Mouse (Mus musculus) left cerebral cortex, postnatal 25 days (tissue): ENCODE measurements at regions not wholly inside any gene's neighbourhood (a gene's known extent, or its start where the extent isn't known, plus 50 kb on each side); places are given as distances from the start of the nearest gene placed in this dataset.

Experiments
- DNase-seq, 2 experiments: peaks; one replicate each; pipeline ENCODE4 v3.0.0; 2022; ENCODE audit warnings: low spot score in 2 of 2, mixed read lengths in 1 of 2
- intact Hi-C: fragments of 180-260 bp; cut with DNase I; formaldehyde crosslinking; loops from one replicate; pipeline ENCODE4 v1.15.1; 2025

DNA sequence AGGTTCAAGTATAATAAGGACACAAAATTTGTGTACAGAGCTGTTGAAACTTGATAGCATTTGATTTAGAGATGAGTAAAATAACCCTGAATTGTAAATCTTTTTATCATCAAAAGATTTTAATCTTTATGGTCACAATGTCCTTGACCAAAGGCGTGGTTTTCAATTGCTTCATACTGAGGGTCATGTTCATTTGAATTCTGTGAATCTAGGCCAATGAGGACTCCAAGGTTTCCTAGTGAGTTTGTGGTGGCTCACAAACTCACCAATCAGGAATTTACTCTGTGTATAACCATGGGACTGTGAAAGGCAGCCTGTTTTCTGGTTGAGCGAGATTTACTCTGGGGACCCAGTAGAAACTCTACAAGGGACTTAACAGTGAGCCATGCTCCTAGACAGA is 1269.2 kb downstream of the Gsdmc2 start:
- intact Hi-C loops: no loop called here
- DNase-seq: no peak

DNA sequence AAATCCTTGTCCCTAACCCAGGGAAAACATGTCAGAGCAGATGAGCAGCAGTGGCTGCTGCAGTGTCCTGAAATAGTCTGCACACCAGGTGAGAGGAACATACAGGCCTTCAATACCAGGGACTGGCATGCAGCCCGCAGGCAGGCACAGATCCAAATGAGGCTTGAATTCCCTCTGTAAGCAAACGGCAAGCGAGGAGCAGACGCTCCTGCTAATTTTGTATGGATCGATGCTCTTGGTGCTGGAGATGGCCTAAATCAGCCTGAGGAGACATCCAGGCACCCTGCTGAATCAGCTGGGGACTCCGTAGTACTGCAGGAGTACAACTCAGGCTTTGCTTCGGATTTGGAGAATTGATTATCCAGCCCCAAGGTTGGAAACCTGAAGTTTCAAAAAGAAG is 1273.2 kb downstream of the Gsdmc2 start:
- intact Hi-C loops: no loop called here

GRCm38 (mm10) chr15:62568788-62569713 is 1275.9 kb downstream of the Gsdmc2 start:
- intact Hi-C loops: no loop called here
- no peak for DNase-seq

More for the DNA sequence above, 1273.2 kb downstream of the Gsdmc2 start:
- DNase-seq: peak in 1 of 2 experiments; percentile 26

- intact Hi-C loops: no loop called here
- DNase-seq: no peak
These were observed 1277.5 kb downstream of the Gsdmc2 start for GRCm38 (mm10) chr15:62567431-62567830.

DNA sequence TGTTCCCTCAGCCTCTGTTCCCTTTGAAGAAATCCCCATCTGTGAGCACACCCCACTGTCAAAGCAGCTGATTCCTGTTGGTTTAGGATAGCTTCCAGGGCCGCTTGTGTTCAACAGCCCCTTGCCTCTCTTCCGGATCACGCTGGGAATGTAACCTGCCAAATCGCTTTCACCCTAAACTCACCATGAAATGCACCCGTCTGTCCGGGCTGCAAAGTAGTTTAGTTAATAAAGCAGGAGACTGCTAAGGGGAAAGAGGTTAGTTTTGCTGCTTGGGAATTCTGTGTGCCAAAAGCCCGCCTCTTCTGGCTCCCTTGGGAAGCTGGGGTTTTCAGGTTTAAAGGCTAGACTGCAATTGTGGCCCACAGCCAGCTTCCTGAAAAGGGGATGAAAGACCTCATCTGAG is 1278.9 kb downstream of the Gsdmc2 start:
- peak in 1 of 2 experiments; percentile 6 for DNase-seq
- intact Hi-C loops: no loop called here

GRCm38 (mm10) chr15:62533233-62533632 is 1311.7 kb downstream of the Gsdmc2 start:
- DNase-seq: no peak
- intact Hi-C loops: no loop called here

DNA sequence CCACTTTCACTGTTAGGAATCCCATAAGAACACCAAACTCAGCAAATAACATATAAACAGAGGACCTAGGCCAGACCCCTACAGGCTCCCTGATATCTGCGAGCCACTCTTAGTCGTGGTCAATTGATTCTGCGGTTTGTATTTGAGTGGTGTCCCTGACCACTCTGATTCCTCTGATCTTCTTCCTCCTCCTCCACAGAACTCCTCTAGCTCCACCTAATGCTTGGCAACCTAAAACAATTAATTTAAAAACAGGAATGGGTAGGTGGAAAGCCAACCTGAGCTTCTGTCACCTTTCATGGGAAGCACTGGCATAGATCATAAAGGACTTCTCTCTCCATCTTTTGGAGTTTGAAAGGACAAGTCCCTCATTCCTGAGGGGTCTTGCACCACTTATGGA is 1316.0 kb downstream of the Gsdmc2 start:
- no peak for DNase-seq
- intact Hi-C loops: no loop called here

GRCm38 (mm10) chr15:62524628-62525027 is 1320.3 kb downstream of the Gsdmc2 start:
- no peak for DNase-seq
- intact Hi-C loops: no loop called here

DNA sequence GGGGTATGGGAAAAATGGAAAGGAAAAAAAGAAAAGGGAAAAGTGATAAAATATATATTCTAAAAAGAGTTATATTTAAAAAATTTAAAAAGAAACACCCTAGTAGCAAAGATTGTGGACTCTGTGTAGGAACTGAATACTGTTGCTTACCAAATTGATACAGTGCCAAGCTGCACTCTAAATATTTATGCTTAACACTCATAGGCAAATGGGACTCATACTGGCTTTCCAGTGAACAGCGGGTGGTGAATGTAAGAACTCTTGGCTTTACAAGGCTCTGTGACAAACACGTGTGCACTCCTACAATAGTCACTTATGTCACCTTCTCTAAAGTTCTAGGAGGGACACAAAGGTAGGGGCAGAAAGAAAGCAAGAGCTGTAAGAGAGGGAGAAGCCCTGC is 1320.8 kb downstream of the Gsdmc2 start:
- intact Hi-C loops: no loop called here
- peak in 1 of 2 experiments; percentile 2 for DNase-seq

DNA sequence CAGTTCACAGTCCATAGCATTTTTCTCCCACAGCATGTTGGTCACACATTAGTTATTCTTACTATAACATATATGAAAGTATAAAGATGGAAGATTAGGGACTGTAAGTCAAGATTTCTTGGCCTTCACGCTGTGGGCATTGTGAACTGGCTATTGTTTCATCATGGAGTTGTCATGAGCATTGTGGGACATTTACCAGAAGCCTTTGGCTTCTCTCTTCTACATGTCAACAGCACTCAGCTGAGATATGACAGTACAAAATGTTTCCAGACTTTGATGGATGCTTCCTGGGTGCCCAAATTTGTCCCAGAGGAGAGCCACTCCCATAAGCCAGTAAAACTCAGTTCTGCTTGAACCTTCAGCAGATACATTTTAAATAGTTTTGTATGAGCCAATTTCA is 1331.5 kb downstream of the Gsdmc2 start:
- intact Hi-C loops: no loop called here
- DNase-seq: no peak

- DNase-seq: no peak
- intact Hi-C loops: no loop called here
These were observed 1333.5 kb downstream of the Gsdmc2 start for GRCm38 (mm10) chr15:62511461-62511860.

GRCm38 (mm10) chr15:62503866-62504265 is 1341.1 kb downstream of the Gsdmc2 start:
- no peak for DNase-seq
- intact Hi-C loops: no loop called here

DNA sequence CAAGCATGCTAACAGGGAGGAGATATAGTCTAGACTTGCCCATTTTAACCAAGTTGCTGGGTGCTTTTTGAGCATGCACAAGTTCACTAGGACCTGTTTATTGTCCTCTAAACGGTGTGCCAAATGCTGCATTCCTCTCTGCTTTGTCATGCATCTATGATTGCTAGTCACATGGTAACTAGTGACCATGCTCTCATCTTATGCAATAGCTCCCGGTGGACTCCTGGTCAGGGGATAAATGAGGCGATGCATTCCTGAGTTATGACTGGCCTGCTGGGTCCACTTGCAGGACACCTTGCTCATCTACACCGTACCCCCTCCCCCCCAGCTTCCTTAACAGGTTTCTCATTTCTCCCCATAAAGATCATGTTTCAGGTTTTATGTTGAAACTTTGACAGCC is 1344.0 kb downstream of the Gsdmc2 start:
- intact Hi-C loops: no loop called here
- DNase-seq: no peak

DNA sequence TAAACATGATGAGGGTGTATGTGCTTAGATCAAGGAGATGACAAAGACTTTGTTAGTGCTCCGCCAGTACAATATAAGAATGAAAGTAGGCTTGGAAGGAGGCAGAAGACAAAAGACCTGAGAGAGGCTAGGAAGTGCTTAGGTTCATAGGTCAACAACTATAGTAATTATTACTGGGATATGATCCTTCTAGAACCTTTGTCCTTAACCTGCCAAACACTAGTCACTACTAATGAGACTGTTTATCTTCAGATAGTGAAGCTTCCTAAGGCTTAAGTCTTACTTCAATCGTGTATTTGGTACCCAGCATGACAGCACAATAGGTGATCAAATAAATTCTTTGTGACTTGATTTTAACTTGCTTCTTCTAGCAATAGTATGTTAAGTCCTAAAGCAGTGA is 1344.5 kb downstream of the Gsdmc2 start:
- intact Hi-C loops: no loop called here
- no peak for DNase-seq

DNA sequence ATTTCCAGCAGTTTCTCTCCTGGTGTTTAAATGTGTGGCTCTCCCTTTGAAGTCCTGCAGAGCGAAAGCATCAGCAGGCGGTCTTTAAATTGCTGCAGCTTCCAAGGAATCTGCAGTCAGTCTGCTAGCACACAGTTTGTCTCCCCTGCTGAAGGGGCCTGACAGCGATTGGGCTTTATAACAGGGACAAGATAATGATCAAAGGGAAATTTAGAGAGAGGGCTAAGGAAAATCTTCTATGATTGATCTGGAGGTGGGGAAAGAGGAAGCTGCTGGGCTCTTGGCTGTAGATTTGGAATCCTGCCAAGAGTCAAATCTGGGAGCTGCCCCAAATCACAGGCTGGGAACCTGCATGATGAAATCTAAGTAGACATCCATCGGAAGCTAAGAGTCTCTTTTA is 1348.8 kb downstream of the Gsdmc2 start:
- no peak for DNase-seq
- intact Hi-C loops: no loop called here

DNA sequence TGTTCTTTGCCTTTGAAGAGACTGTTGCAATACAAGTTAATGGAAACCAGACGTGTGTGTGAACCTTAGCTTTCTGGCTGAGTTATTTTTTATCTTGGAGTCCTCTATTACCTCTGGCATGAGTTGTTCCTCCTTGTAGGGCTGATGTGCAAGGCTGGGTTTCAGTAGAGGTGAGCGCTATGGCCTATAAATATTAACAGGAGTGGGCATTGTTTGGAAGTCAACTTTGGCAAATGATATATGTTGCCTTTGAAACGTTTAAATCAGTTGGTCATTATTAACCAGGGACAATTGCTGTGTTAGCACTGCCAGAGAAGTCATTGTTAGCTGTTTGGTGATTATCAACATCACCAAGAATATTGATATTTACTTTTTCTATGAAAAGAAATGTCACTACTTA is 1352.6 kb downstream of the Gsdmc2 start:
- intact Hi-C loops: no loop called here

GRCm38 (mm10) chr15:62490548-62490947 is 1354.4 kb downstream of the Gsdmc2 start:
- intact Hi-C loops: no loop called here
- no peak for DNase-seq

More for the DNA sequence above, 1352.6 kb downstream of the Gsdmc2 start:
- no peak for DNase-seq

- intact Hi-C loops: no loop called here
These were observed 1358.4 kb downstream of the Gsdmc2 start for GRCm38 (mm10) chr15:62486540-62486939.

GRCm38 (mm10) chr15:62484350-62484749 is 1360.6 kb downstream of the Gsdmc2 start:
- no peak for DNase-seq
- intact Hi-C loops: no loop called here

More at GRCm38 (mm10) chr15:62486540-62486939, 1358.4 kb downstream of the Gsdmc2 start:
- no peak for DNase-seq

- intact Hi-C loops: no loop called here
- no peak for DNase-seq
These were observed 1361.4 kb downstream of the Gsdmc2 start for GRCm38 (mm10) chr15:62483534-62483933.

GRCm38 (mm10) chr15:62482357-62482756 is 1362.6 kb downstream of the Gsdmc2 start:
- DNase-seq: peak; percentile 12 to 26

More at GRCm38 (mm10) chr15:62482357-62482756, 1362.6 kb downstream of the Gsdmc2 start:
- intact Hi-C loops: no loop called here
